ENCODE assay signal across 18 mouse cellular contexts in genomic region chr9:97272061-97272460, GRCm38 (mm10).
DNase-seq lines count a peak whose midpoint lies in the region; TF ChIP-seq lines count a peak whose summit lies in the region.
"Had no signal": no experiment of that assay in that cellular context is flagged by ENCODE, and none has a peak within 500 bp of the region (broad histone marks: within the 10 kb centered on the region; RNA-seq: fewer than 3 reads in every experiment).

No protein-coding gene starts in this region.

- no peaks in the 10 kb centered on the region for H3K27me3 ChIP-seq in heart, embryonic 10.5 days (ENCODE audit: insufficient read depth, poor library complexity, severe bottlenecking)
- H3K27me3 ChIP-seq in testis, adult 2 months (ENCODE audit: control insufficient read depth, insufficient read depth, low read length) = no peaks in the 10 kb centered on the region
- H3K27me3 ChIP-seq: CH12.LX had no signal

- H3K4me3 ChIP-seq in heart, embryonic 10.5 days = no peak overlapping the region
- peak overlapping the region; percentile 54 for H3K4me3 ChIP-seq in testis, adult 2 months (ENCODE audit: control insufficient read depth, low read depth, low read length)

- 92% methylated on average over 8 of the region's 8 CpGs for WGBS in heart, embryonic 10.5 days

- no peaks in the 10 kb centered on the region for H3K4me1 ChIP-seq in heart, embryonic 10.5 days
- peaks cover 6% of the 10 kb centered on the region for H3K4me1 ChIP-seq in testis, adult 2 months (ENCODE audit: control insufficient read depth, insufficient read depth, low read length)

- TF ChIP-seq CTCF in testis, adult 2 months (IDR thresholded peaks at IDR 0.05; ENCODE audit: control insufficient read depth, insufficient read depth, insufficient replicate concordance, low read depth, low read length) = no peak

- H3K9me3 ChIP-seq in heart, embryonic 10.5 days = no peaks in the 10 kb centered on the region

- TF ChIP-seq POLR2A in testis, adult 2 months (IDR thresholded peaks at IDR 0.05; ENCODE audit: control insufficient read depth, low read depth, low read length) = no peak

- intact Hi-C loops in heart, postnatal 36 days (cut with DNase I) = no loop called here
- intact Hi-C loops in heart, postnatal 14 days (cut with DNase I) = no loop called here

- no peak overlapping the region for H3K27ac ChIP-seq in heart, embryonic 10.5 days
- H3K27ac ChIP-seq in testis, adult 2 months (ENCODE audit: control insufficient read depth, insufficient read depth, low read depth, low read length) = no peak overlapping the region

- DNase-seq in heart, adult 11 months = peak; percentile 65
- no peak for DNase-seq in heart, postnatal 36 days
- peak; percentile 52 for DNase-seq in heart, embryonic 10.5 days (ENCODE audit: low spot score)
- no peak for DNase-seq in heart, postnatal 14 days
- no peak for DNase-seq in testis, postnatal 14 days (ENCODE audit: low spot score)
- DNase-seq: adrenal gland, adult 2 months; adrenal gland, adult 8-10 months; adrenal gland, postnatal 10 days; adrenal gland, postnatal 14 days; adrenal gland, postnatal 25 days; adrenal gland, postnatal 36 days; B cell, adult 2 months; cerebellum, adult 11 months; cerebellum, adult 11-12 months; cerebellum, adult 18-20 months had no signal

- no peaks in the 10 kb centered on the region for H3K36me3 ChIP-seq in heart, embryonic 10.5 days
- no peaks in the 10 kb centered on the region for H3K36me3 ChIP-seq in testis, adult 2 months (ENCODE audit: control insufficient read depth, insufficient read depth, low read length)
- H3K36me3 ChIP-seq: G1E had no signal

Comparison
In these comparisons a context has a peak if more than half of its experiments do, and no peak if none do; other contexts are left out.
1. DNase-seq: peak in heart, adult 11 months (single experiment) and heart, embryonic 10.5 days (single experiment); none in heart, postnatal 36 days (0 of 2), heart, postnatal 14 days (0 of 2) and testis, postnatal 14 days (single experiment).